Mouse (Mus musculus): ENCODE measurements around the gene Magea4.

Gene Magea4

DNA sequence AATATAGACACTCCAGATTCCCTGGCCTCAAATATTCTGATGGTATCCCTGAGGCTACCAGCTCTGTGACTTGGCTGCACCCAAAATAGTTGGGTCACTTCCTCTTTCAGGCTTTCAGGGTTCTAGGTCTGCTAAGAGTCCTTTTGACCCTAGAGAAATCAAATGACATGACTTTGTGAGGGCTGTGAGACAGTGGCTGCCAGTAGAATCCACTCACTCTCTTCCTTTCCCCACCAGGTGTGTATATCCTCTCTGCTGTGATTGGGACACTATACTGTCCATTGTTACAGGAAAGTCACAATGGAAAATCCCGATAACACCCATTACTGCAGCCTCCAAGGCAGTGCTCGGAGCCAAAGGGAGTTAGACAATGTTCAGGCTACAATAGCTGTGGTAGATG, at the start of gene Magea4:
Gene Magea4, plus strand, starts transcription at position 301 of the 400 bp plus-strand sequence.
- no peak for DNase-seq (ENCODE audit: low spot score)

DNA sequence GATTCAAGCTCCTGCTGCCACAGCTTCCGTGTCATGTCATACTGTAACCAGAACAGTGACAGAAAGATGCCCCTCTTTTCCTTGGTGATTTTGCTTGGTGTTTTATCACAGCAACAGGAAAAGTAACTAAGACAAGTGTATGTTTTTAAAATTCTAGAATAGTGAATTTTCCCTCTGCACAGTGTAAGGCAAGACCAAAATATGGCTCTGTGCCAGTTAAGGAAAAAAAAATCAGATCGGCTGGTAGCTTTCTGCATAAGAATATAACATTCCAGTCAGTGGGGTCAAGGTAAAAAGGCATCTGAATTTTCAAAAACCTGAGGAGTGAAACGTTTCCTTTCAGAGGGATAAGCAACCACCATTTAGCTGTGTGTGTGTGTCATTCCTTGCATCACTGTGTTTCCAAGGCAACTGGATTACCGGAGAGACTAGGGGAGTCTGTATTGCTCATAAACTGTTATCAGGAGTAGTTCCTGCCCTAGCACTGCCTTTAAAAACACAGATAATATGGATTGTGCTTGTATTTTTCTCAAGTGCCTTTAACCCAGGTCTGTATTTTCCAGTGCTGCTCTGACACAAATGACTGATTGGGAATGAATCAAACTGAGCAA, 18.8 kb upstream of the Magea4 start:
- DNase-seq (ENCODE audit: low spot score), result no peak

DNA sequence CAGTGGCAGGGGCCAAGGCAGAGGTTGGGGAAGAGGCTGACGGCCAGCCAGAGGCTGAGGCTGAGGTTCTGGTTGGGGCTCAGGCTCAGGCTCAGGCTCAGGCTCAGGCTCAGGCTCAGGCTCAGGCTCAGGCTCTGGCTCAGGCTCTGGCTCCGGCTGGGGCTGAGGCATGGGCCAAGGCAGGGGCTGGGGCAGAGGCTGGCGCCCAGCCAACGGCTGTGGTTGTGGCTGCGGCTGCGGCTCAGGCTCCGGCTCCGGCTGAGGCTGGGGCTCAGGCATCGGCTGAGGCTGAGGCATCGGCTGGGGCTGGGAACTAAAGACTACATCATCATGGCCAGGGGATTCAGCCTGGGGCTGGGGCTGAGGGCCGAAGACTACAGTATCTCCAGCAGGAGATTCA, 48.8 kb downstream of the Magea4 start:
- DNase-seq (ENCODE audit: low spot score), result no peak
